Comparison of ENCODE assay signal across 16 mouse cellular contexts in genomic region chr9:100735993-100736645, GRCm38 (mm10).
DNase-seq lines count a peak whose midpoint lies in the region; ATAC-seq and TF ChIP-seq lines count a peak whose summit lies in the region.
"Had no signal": no experiment of that assay in that cellular context is flagged by ENCODE, and none has a peak within 500 bp of the region (broad histone marks: within the 10 kb centered on the region; RNA-seq: fewer than 3 reads in every experiment).

No protein-coding gene starts in this region.

- TF ChIP-seq CTCF in intestine, postnatal 0 days (IDR thresholded peaks at IDR 0.05; ENCODE audit: low read depth): no peak

- H3K4me1 ChIP-seq in erythroblast, embryonic 14.5 days (ENCODE audit: control insufficient read depth): peaks cover 42% of the 10 kb centered on the region
- H3K4me1 ChIP-seq in intestine, postnatal 0 days (replicated peaks; ENCODE audit: control insufficient read depth, insufficient read depth, low read length): 0 out of 2 replicates have a peak, but pooled peaks cover 2% of the 10 kb centered on the region
- H3K4me1 ChIP-seq: hindbrain, embryonic 12.5 days; limb, embryonic 12.5 days had no signal

- H3K27ac ChIP-seq in intestine, postnatal 0 days (ENCODE audit: low read depth, low read length): no peak overlapping the region
- H3K27ac ChIP-seq: hindbrain, embryonic 12.5 days; limb, embryonic 12.5 days; midbrain, embryonic 13.5 days had no signal

- H3K9ac ChIP-seq in intestine, postnatal 0 days (ENCODE audit: low read depth, low read length): no peak overlapping the region
- H3K9ac ChIP-seq: hindbrain, embryonic 12.5 days; limb, embryonic 12.5 days; midbrain, embryonic 13.5 days had no signal

- no peak overlapping the region for H3K4me2 ChIP-seq in intestine, postnatal 0 days (replicated peaks; ENCODE audit: low read depth)
- H3K4me2 ChIP-seq: hindbrain, embryonic 12.5 days; limb, embryonic 12.5 days; midbrain, embryonic 13.5 days had no signal

- H3K9me3 ChIP-seq in erythroblast, embryonic 14.5 days (ENCODE audit: control insufficient read depth, low read length): no peaks in the 10 kb centered on the region
- H3K9me3 ChIP-seq in intestine, postnatal 0 days (ENCODE audit: control insufficient read depth): no peaks in the 10 kb centered on the region
- H3K9me3 ChIP-seq: hindbrain, embryonic 12.5 days; limb, embryonic 12.5 days; midbrain, embryonic 13.5 days had no signal

- DNase-seq in 416B (ENCODE audit: low read depth): peak; percentile 50
- DNase-seq in NIH3T3 (ENCODE audit: low read depth): peak; percentile 16
- no peak for DNase-seq in thymus, postnatal 10 days (ENCODE audit: low spot score in 2 of 2)
- no peak for DNase-seq in adrenal gland, postnatal 14 days
- DNase-seq: adrenal gland, postnatal 10 days; cerebellum, adult 11-12 months; kidney, adult 11 months; thymus, postnatal 36 days had no signal

- H3K27me3 ChIP-seq in erythroblast, embryonic 14.5 days (ENCODE audit: control insufficient read depth): no peaks in the 10 kb centered on the region
- no peaks in the 10 kb centered on the region for H3K27me3 ChIP-seq in intestine, postnatal 0 days (replicated peaks; ENCODE audit: control insufficient read depth, insufficient read depth, low read length)
- H3K27me3 ChIP-seq: hindbrain, embryonic 12.5 days; limb, embryonic 12.5 days; midbrain, embryonic 13.5 days had no signal

- H3K36me3 ChIP-seq in erythroblast, embryonic 14.5 days (ENCODE audit: control insufficient read depth): peaks cover 14% of the 10 kb centered on the region
- H3K36me3 ChIP-seq in intestine, postnatal 0 days (ENCODE audit: control insufficient read depth, insufficient read depth): no peaks in the 10 kb centered on the region
- H3K36me3 ChIP-seq: hindbrain, embryonic 12.5 days; midbrain, embryonic 13.5 days had no signal

- WGBS in intestine, postnatal 0 days: 73% methylated on average over 4 of the region's 4 CpGs

- peak overlapping the region; percentile 45 for H3K4me3 ChIP-seq in erythroblast, embryonic 14.5 days (replicated peaks)
- H3K4me3 ChIP-seq in intestine, postnatal 0 days (ENCODE audit: low read depth, low read length): no peak overlapping the region
- H3K4me3 ChIP-seq: hindbrain, embryonic 12.5 days; limb, embryonic 12.5 days; midbrain, embryonic 13.5 days had no signal

- ATAC-seq in megakaryocyte, adult 5-6 weeks (ENCODE audit: poor library complexity, severe bottlenecking): peak; percentile 36; the same call in 1 of the 2 replicates
- ATAC-seq in intestine, postnatal 0 days: no peak
- ATAC-seq: CD4-positive, CD25-positive, alpha-beta regulatory T cell, adult 4 months; lung, postnatal 0 days; midbrain, embryonic 13.5 days had no signal

Comparison
In these comparisons a context has a peak if more than half of its experiments do, and no peak if none do; other contexts are left out.
1. DNase-seq: peak in 416B (single experiment) and NIH3T3 (single experiment); none in thymus, postnatal 10 days (0 of 2) and adrenal gland, postnatal 14 days (single experiment).